Mouse (Mus musculus) ovary, postnatal 36 days (tissue): ENCODE measurements around the gene Zfp329.
A peak's percentile ranks its signal among the peaks of the same experiment; 100 is the strongest.
"Not testable (repeated sequence)": the region's sequence is repeated elsewhere in the genome, so short reads cannot be mapped to it uniquely, and the experiment has no call there.

Experiments used
- DNase-seq: peaks from one replicate; pipeline ENCODE4 v3.0.0; 2022; ENCODE audit warnings: low spot score, mixed read lengths

The Zfp329 gene

DNA sequence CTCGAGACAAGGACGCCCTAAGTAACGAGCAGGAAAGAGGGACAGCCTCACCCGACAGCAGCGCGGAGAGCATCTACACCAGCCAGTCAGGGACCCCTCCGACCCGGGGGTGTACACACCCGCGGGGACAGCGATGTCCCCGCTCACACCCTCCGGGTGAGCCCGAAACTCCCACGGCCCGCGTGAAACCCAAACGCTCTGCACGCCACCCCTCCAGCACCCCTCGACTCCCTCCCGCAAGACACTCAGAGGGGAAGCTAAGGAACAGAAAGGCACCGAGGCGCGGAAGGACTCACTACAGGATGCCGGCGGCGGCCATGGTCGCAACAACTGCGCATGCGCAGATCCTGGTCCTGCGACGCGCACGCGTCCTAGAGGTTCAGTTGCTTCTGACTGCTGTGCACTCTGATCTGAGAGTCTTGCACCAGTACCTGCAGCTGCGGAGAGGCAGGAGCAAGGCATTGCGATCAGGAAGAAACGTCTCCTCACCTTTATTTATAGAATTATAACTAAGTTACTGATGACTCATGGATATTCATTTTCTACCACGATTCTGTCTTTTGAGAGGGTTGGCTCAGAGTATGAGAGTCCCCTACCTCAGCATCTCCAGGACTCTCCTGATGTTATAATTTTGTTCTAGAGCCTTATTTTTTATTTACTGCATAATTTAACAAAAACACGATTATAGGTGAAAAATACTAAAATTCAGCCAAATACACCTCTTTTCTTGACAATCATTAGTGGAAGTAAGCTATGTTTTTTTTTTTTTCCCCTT, at the start of gene Zfp329:
Gene Zfp329, minus strand, starts transcription at position 338 of the 775 bp plus-strand sequence.
- DNase-seq, result peak; percentile 89

DNA sequence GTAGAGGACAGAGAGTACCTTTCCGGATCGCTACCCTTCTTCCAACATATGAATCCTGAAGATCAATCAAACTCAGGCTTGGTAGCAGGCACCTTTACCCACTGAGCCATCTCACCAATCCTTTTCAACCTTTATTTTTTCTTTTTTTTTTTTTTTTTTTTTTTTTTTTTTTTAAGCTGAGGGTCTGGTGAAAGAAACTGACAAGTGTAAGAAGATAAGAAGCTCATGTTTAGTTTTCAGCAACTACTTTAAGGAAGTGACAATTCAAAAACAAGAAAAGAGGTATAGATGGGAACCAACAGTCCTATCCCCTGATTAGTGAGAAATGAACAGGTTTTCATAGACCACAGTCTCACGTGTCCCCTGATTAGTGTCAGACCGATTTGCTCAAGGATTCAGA, 17.1 kb upstream of the Zfp329 start:
- no peak for DNase-seq

DNA sequence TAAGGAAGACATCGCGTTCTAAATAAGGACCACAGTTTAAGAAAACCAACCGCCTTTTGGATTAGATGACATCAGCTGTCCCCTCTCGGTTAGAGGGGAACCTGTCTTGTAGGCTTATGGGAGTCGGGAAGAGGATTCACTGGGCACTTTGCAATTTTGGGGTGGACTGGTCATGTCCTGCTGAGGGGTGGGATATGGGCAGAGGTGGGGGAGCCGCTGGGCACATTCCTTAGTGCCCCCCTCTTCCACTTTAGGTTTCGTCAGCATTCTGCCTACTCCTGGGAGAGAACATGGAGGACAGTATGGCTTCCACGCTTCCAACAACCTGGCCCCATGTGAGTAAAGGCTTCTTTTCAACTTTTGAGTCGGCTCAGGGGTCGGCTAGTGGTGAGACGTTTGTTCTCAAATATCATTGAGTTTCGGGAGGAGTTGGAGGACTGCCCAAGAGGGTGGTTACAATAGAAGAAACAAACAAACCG, 16.6 kb upstream of the Zfp329 start:
- no peak for DNase-seq

DNA sequence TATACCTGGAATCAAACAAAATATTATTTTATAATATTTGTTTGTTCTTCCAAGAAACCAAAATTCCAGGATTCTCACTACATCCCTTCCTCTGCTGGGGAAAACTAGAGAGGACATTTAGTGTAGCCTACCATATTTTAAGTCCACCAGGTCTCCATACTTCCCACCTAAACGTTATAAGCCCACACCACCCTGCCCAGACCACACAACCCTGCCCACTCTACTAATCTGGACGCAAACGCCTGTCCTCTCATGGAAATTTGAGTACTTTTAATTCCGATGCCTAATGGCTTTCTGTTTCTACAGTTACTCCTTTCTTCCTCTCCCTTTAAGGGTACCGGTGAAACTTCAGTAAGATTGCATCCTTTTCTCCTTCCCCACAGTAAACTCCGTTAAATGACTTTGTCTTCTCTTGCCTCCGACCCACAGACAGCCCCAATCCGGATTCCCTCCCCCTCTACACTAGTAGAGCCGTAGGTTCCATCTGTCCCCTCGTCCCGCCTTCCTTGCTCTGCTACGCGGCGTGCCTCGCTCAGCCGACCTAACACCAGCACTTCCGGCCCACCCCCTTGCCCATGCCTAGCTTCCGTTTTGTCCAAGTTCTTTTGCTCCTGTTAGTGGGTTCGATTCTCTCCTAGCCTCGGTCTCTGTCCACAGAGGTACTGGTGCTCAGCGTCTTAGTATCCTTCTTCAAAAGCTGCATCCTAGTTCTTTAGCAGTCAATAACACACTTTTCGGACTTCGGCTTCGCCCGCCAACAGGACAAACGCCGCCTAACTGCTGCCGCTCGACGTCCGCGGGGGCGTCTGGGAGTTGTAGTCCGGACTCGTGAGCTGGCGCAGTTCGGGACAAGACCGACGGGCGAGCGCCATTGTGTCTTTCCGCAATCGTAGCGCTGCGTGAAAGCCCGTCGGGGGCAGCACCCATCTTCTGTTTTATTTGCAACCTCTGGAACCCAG, 15.8 kb upstream of the Zfp329 start, which contains the start of gene Zfp110:
Gene Zfp110, plus strand, starts transcription at position 600 of the 959 bp plus-strand sequence.
- DNase-seq, result peak; percentile 86

DNA sequence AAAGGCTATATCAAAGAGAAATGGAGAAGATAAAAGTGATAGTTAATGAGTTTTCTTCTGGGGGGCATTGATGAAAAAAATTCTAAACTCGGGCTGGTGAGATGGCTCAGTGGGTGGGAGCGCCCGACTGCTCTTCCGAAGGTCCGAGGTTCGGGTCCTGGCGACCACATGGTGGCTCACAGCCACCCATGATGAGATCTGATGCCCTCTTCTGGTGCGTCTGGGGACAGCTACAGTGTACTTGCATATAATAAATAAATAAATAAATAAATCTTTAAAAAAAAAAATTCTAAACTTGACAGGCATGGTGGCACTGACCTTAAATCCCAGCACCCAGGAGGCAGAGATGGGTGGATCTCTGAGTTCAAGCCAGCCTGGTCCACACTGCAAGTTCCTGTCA, 3.1 kb downstream of the Zfp329 start:
- no peak for DNase-seq

- no peak for DNase-seq
These were observed 15.0 kb downstream of the Zfp329 start for GRCm38 (mm10) chr7:12803727-12804071.

DNA sequence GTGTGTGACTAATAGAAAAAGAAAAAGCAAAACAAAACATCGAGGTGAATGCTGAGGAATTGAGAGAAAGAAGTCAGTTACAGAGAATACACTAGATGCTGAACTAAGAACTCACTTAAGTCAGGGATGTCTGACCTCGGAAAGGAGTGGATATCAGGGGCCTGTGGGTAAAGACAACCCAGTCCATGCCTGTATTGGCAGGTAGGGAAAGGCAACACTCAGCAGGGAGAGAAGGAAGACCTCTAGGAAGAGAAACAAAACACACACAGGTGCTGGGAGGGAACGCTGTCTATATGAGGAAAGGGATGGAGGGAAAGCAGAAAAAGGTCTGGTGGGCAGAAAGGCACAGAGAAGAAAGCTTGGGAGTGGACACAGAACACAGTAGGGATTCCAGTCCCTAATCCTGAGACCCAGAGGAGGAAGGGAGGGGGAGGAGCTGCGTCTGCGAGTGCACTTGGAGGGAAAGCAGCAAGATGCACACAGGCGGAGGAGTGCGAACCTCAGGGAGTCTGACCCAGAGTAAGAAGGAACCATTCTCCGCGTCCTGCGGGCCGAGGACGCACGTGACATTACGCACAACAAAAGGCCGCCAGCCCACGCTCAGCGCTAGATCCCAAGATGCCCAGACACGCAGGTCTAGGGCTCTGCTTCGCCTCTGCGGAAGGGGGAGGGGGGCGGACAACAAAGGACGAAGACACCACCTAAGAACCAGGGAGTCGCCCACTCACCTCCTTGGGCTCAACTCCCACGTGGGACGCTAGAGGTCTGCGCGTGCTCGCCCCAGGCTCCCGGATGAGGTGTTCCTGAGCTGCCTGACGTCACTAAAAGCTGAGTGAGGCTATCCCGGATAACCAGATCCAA, 15.6 kb downstream of the Zfp329 start, which contains the start of gene Zscan18:
Gene Zscan18, minus strand, starts transcription at position 770 of the 861 bp plus-strand sequence.
- peak; percentile 66 for DNase-seq

- DNase-seq, result no peak
These were observed 19.1 kb downstream of the Zfp329 start for GRCm38 (mm10) chr7:12799554-12799953.

- DNase-seq, result no peak
These were observed 20.7 kb downstream of the Zfp329 start for GRCm38 (mm10) chr7:12797971-12798370.

- not testable (repeated sequence) for DNase-seq
These were observed 26.0 kb downstream of the Zfp329 start for GRCm38 (mm10) chr7:12792624-12793023.

GRCm38 (mm10) chr7:12788025-12788424, 30.6 kb downstream of the Zfp329 start:
- no peak for DNase-seq

DNA sequence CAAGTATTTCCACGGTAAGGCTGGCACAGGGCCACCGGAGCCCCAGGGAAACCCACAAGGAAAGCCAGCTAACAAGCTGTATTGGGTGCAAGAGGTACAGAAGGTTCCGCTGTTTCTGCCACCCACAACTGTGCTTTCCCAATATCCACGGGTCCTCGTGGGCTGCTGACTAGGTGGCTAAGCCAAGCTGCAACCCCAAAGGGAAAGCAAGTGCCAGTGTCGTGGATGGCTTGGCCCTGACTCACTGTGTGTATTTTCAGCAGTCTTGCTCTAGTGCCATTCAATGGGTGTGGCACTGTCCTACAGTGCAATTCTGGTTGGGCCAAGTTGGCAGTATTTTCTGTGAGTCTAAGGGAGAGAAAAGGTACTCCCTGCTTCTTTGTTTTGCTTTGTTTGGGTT, 31.3 kb downstream of the Zfp329 start:
- DNase-seq, result no peak

DNA sequence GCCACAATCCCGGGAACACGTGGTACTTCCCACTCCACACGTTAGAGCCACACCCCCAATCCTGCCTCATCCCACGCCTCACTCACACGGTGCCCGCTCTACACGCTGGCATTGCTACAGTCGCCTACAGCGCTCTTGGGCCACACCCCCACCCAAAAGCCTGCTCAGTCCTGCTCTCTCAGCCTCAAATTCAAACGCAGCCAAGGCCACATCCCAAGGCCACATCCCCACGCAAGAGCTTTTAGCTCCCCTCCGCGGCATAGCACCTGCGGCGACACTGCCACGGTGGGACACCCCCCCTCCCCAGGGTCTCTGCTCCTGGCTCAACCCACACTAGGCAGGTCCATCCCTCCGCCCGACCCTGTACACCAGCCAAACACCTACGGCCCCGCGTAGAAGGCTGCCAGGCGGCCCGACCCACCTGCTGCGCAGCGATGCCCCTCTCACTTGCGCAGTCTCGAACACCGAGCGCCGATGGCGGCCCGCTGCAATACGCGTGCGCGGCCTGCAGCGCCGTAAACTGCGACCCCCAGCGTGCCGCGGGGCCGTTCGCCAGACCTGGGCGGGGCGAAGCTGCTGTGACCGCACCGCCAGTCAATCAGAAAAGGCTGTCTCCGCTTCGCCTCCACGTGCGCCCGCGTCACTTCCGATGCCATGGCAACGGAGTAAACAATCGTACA, 38.4 kb downstream of the Zfp329 start:
- peak; percentile 81 for DNase-seq

GRCm38 (mm10) chr7:12779782-12780150, 38.9 kb downstream of the Zfp329 start:
- DNase-seq, result no peak

DNA sequence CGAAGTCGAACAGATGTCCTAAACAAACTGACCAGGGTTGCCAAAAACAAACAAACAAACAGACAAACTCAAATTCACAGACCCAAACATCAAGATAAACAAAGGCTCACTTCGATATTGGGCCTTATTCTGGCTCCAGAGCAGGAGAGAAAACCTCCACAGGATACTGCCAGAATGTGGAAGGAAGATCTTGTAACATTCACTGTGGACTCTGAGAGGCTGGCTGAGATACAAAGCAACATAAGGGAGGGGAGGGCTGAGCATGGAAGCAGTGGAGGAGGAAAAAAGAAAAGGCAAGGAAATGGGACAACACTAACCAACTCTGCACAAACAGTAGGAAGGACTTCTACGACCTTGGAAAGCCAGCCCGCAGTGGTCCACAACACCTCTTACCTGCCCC, 39.5 kb downstream of the Zfp329 start:
- no peak for DNase-seq

- peak; percentile 12 for DNase-seq
These were observed 44.1 kb downstream of the Zfp329 start for GRCm38 (mm10) chr7:12774606-12775005.

DNA sequence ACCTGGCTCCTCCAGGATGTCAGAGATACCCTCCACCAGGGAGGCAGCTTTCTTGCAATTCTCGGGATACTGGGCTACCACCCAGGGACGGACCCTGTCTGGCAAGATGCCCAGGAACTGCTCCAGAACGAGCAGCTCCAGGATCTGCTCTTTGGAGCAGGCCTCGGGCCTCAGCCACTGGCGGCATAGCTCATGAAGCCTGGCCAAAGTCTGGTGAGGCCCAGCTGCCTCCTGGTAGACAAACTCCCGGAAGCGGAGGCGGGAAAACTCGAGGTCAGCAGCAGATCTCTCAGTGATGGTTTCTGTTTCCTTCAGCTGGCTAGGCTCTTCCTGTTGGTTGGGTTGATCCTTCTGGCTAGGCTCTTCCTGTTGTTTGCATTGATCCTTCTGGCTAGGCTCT, 44.5 kb downstream of the Zfp329 start:
- DNase-seq, result no peak
